Mouse (Mus musculus): ENCODE data around the gene Akap13.
A peak's percentile ranks its signal among the peaks of the same experiment; 100 is the strongest.

The Akap13 gene

DNA sequence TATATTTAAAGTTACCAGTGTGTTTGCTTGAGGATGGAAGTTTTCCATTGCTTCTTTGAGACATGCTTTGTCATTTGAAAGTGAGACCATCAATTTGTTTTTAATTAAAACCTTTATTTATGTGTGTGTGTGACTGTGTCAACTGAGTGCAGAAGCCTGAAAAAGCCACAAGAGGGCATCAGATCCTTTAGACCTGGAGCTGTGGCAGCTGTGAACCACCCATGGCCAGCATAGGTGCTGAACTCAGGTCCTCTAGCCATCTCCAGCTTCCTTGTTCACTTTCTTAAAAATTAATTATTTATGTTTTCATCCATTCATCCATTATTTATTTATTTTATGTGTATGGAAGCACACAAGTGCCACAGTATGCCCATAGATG, 98.3 kb downstream of the Akap13 start:
- no peak for DNase-seq (ENCODE audit: extremely low read depth, insufficient read length, low spot score)

DNA sequence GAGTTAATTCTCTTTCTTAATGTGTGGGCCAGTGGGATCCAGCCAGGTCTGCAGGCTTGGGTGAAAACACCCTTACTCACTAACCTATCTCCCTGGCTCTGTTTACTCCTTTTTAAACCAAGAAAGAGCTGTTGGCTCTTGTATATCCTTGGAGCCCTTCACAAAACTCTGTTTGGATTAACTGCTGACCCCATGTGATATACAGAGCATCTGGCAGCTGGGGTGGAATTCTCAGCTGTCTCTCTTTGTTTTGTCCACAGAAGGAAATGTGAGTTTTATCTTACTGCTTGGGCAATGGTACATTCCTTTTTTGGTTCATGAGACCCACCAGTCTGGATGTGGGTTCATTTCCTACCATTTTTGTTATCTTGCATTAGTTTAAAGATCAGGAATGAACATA, 98.7 kb downstream of the Akap13 start:
- no peak for DNase-seq (ENCODE audit: extremely low read depth, insufficient read length, low spot score)

- no peak for DNase-seq (ENCODE audit: extremely low read depth, insufficient read length, low spot score)
These were observed 100.6 kb downstream of the Akap13 start for GRCm38 (mm10) chr7:75555940-75556339.

DNA sequence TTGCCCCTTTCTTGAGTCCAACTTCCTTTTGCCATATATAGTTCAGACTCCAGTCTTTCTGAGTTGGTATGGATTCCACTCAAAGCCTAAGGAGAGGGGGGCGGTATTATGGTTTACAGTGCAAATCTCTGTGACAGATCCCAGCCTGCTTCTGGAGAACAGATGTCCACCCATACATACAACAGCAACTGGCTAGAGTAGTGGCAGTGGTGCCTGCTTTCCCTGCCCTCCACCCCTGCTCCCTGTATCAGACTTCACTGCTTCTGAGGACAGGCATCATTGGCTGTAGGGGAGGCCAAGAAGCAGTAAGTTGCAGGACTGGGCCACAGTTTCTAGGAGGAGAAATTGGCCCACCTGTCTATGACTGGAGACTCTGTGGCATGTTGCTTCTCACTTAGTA, 102.9 kb downstream of the Akap13 start:
- no peak for DNase-seq (ENCODE audit: extremely low read depth, insufficient read length, low spot score)

GRCm38 (mm10) chr7:75559119-75559518, 103.8 kb downstream of the Akap13 start:
- DNase-seq (ENCODE audit: extremely low read depth, insufficient read length, low spot score) = no peak

GRCm38 (mm10) chr7:75559915-75560314, 104.6 kb downstream of the Akap13 start:
- no peak for DNase-seq (ENCODE audit: extremely low read depth, insufficient read length, low spot score)

- DNase-seq (ENCODE audit: extremely low read depth, insufficient read length, low spot score) = peak; percentile 11
These were observed 105.2 kb downstream of the Akap13 start for GRCm38 (mm10) chr7:75560566-75560965.

DNA sequence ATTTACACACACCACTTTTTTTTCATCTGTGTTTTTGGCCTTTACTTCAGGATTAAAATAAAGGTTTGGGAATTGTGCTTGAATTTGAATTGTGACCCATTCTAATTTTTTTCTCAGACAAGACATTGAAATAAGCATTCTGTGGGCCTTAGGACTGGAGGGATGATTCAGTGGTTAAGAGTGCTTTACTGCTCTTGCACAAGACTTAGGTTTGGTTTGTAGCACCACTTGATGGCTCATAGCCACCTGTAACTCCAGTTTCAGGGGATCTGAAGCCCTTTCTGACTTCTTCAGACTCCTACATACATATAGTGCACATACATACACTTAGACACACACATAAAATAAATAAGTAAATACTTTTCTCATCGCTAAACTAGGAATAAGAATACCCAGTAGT, 105.8 kb downstream of the Akap13 start:
- no peak for DNase-seq (ENCODE audit: extremely low read depth, insufficient read length, low spot score)

- DNase-seq (ENCODE audit: extremely low read depth, insufficient read length, low spot score) = no peak
These were observed 112.9 kb downstream of the Akap13 start for GRCm38 (mm10) chr7:75568276-75568675.

DNA sequence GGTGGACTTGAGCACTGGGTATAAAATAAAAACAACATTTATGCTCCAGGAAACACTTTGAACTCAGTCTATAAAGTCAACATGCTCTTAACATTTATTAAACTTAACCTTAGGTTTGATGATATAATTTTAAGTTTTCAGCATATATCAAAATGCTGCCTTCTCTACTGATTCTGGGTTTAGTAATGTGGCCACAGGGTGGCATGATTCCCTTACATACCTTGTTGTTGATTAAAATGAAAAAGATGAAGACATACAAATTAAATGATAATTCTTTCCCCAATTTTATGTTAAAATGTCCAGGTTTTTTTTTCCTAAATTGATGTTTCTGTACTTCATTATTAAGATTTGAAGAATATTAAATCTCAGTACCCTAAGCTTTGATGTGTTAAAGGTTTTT, 113.5 kb downstream of the Akap13 start:
- DNase-seq (ENCODE audit: extremely low read depth, insufficient read length, low spot score) = no peak

GRCm38 (mm10) chr7:75570218-75570617, 114.9 kb downstream of the Akap13 start:
- no peak for DNase-seq (ENCODE audit: extremely low read depth, insufficient read length, low spot score)

DNA sequence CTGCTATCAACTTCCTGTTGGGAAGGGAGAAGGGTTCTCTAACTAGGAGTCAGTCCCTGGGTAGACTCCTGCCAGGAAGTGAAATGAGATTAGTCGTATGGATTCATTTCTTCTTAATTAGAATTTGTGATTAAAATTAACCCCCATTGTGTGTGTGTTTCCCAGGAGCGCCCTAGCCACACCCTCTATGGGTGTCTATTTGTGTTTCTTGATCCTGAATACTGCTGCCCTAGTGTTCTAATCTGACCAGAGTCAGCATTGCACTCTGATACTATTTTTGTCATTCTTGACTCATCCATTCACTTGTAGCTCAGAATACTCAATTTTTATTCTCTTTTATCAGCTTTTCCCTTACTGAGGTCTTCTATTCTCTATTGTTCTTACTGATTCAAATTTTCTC, 115.7 kb downstream of the Akap13 start:
- DNase-seq (ENCODE audit: extremely low read depth, insufficient read length, low spot score) = no peak

DNA sequence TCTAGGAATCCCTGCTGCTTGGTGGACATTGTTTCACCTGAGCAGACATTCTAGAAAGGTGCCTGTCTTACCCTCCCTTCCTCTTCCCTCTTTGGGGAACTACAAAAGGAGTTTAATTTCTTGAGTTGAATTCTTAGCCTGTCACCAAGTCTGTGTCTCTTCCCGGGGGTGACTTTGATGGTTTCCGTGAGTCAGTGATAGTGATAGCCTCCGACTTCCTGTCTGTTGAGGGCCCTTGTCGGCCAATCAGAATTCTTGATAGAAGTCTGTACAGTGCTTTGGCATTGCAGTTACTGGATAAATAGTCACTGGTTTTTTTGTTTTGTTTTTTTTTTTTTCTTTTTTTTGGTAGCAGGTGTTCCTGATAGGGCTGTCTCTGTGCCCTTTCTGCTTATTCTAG, 116.8 kb downstream of the Akap13 start:
- DNase-seq (ENCODE audit: extremely low read depth, insufficient read length, low spot score) = no peak

GRCm38 (mm10) chr7:75575120-75575649, 119.9 kb downstream of the Akap13 start:
- DNase-seq (ENCODE audit: extremely low read depth, insufficient read length, low spot score) = peak; percentile 19

GRCm38 (mm10) chr7:75575800-75576585, 120.7 kb downstream of the Akap13 start:
- DNase-seq (ENCODE audit: extremely low read depth, insufficient read length, low spot score) = no peak

- DNase-seq (ENCODE audit: extremely low read depth, insufficient read length, low spot score) = no peak
These were observed 121.5 kb downstream of the Akap13 start for GRCm38 (mm10) chr7:75576851-75577250.

DNA sequence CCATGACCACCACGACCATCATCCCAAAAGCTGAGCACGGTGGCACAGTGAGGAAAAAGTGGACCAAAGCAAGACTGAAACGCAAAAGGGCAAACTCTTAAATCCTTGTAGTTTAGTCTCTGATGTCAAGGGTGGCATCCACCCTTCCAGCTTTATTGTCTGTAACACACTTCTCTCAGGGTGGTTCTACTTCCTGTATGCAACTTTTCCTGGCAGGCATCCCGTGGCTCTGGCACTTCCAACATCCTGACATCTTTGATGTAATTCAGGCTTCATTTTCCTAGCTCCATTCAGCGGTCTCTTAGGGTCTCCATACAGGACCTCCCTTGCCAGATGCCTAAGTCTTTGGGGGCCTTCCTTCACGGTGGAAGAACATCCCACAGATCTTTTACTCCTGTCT, 122.0 kb downstream of the Akap13 start:
- DNase-seq (ENCODE audit: extremely low read depth, insufficient read length, low spot score) = no peak

DNA sequence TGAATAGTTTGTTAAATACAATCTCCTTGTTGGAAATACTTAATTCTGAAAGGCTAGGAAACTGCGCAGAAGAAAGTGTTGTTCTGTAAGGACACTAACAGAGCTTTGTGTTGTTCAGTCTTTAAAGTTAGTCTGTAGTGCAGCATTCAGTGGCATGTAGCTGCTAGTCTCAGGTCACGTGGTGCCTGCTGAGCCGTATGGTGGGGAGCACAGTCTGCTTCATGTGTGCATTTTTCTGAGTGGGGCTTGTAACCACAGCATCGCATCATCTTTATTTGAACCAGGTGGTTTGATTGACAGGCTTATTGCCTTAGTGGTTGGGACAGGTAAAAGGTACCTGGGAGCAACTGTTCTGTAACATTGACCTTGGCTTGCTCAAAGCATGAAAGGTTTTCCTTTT, 123.3 kb downstream of the Akap13 start:
- DNase-seq (ENCODE audit: extremely low read depth, insufficient read length, low spot score) = no peak

- no peak for DNase-seq (ENCODE audit: extremely low read depth, insufficient read length, low spot score)
These were observed 126.8 kb downstream of the Akap13 start for GRCm38 (mm10) chr7:75582091-75582490.

- no peak for DNase-seq (ENCODE audit: extremely low read depth, insufficient read length, low spot score)
These were observed 128.8 kb downstream of the Akap13 start for GRCm38 (mm10) chr7:75584100-75584499.

GRCm38 (mm10) chr7:75585409-75585808, 130.1 kb downstream of the Akap13 start:
- no peak for DNase-seq (ENCODE audit: extremely low read depth, insufficient read length, low spot score)

DNA sequence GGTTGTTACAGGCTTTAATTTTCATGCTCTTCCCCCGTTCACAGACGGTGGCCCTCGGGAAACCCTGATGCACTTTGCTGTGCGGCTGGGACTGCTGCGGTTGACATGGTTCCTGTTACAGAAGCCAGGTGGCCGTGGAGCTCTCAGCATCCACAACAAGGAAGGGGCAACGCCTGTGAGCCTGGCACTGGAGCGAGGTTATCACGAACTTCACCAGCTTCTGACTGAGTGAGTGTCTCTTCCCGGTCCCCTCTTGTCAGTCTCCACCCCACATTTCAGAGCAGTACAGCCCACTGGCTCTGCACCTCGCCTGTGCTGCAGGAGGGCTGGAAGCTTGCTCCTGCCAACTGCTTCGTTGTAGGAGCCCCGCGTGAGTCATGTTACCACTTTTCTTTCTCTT, 130.8 kb downstream of the Akap13 start:
- no peak for DNase-seq (ENCODE audit: extremely low read depth, insufficient read length, low spot score)

DNA sequence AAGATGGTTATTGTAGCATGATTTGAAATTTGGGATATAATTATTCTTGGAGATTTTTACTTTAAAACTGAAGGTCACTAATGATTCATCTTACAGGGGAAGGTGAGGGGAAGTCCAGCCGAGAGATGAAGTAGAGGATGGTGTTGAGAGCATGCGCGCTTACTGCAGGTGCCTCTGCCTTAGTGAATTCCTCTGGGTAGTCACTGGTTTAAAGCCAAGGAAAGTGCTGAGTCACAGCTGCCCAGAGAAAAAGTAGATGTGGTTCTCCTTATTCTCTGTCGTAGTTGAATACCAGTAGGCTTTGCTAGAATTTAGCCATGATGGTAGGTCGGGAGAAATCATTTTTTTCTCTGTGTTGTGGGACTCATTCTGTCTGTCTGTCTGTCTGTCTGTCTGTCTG, 132.4 kb downstream of the Akap13 start:
- DNase-seq (ENCODE audit: extremely low read depth, insufficient read length, low spot score) = no peak
